ENCODE assay signal across 8 mouse cellular contexts in genomic region chr6:129256018-129256417, GRCm38 (mm10). TPM values are rescaled to one million over a fixed set of nuclear protein-coding genes. Genes with fewer than 3 reads are reported as not detected.
DNase-seq lines count a peak whose midpoint lies in the region; ATAC-seq and TF ChIP-seq lines count a peak whose summit lies in the region.

No protein-coding gene starts in this region.

- H3K4me3 ChIP-seq in lung, adult 2 months (replicated peaks; ENCODE audit: extremely low read depth, low read depth, low read length), result no peak overlapping the region
- H3K4me3 ChIP-seq in embryonic facial prominence, embryonic 14.5 days (ENCODE audit: low read depth, low read length), result no peak overlapping the region

- intact Hi-C loops in left cerebral cortex, postnatal 10 days (cut with DNase I), result loop anchor here (5.0 kb wide), 1 partner anchor 404 kb away; no protein-coding TSS in a partner anchor

- WGBS in lung, adult 2 months, result 47% methylated on average over 7 of the region's 7 CpGs
- 55% methylated on average over 7 of the region's 7 CpGs for WGBS in embryonic facial prominence, embryonic 14.5 days

- peak; percentile 77 for ATAC-seq in frontal cortex, adult (ENCODE audit: low TSS enrichment)
- peak; percentile 60; the same call in 1 of the 2 replicates for ATAC-seq in embryonic facial prominence, embryonic 14.5 days (ENCODE audit: low read depth)

- no peaks in the 10 kb centered on the region for H3K9me3 ChIP-seq in embryonic facial prominence, embryonic 14.5 days (ENCODE audit: control insufficient read depth, low read length)

- no peaks in the 10 kb centered on the region for H3K4me1 ChIP-seq in lung, adult 2 months (ENCODE audit: control insufficient read depth, insufficient read depth, low read length)
- no peaks in the 10 kb centered on the region for H3K4me1 ChIP-seq in embryonic facial prominence, embryonic 14.5 days (ENCODE audit: control insufficient read depth, insufficient read depth, low read length)

- H3K27me3 ChIP-seq in embryonic facial prominence, embryonic 14.5 days (replicated peaks; ENCODE audit: control insufficient read depth, insufficient read depth, low read length), result no peaks in the 10 kb centered on the region

- no peak for DNase-seq in frontal cortex, postnatal 25 days (ENCODE audit: low spot score in 2 of 2)
- no peak for DNase-seq in lung, adult 2 months
- no peak for DNase-seq in lung, adult 18-20 months
- DNase-seq in embryonic facial prominence, embryonic 14.5 days (ENCODE audit: low spot score), result peak; percentile 65
- peak; percentile 68 for DNase-seq in retina, postnatal 1 day
- DNase-seq in c-Kit-positive CD71-positive TER-119-positive erythroid progenitor cells, embryonic 14.5 days (ENCODE audit: low spot score), result no peak
- no peak for DNase-seq in left cerebral cortex, postnatal 10 days (ENCODE audit: extremely low spot score in 1 of 2, low spot score in 2 of 2)

- TF ChIP-seq POLR2A in lung, adult 2 months (IDR thresholded peaks at IDR 0.05; ENCODE audit: borderline replicate concordance, extremely low read depth, low read depth, low read length), result no peak

- no peak overlapping the region for H3K27ac ChIP-seq in embryonic facial prominence, embryonic 14.5 days (replicated peaks; ENCODE audit: low read depth, low read length)

- no peak overlapping the region for H3K9ac ChIP-seq in embryonic facial prominence, embryonic 14.5 days (ENCODE audit: low read depth, low read length)

- peak; percentile 35; the same call in 1 of the 2 replicates for TF ChIP-seq CTCF in lung, adult 2 months (IDR thresholded peaks at IDR 0.05; ENCODE audit: insufficient read depth, low read length)

- no peak overlapping the region for H3K4me2 ChIP-seq in embryonic facial prominence, embryonic 14.5 days (ENCODE audit: low read depth, low read length)

- H3K36me3 ChIP-seq in embryonic facial prominence, embryonic 14.5 days (ENCODE audit: control insufficient read depth, insufficient read depth, low read length), result no peaks in the 10 kb centered on the region

RNA-seq across cellular contexts. Expression of gene Cd69, which starts 19.2 kb away (rescaled TPM):
- 0.54 and 1.3 TPM in 2 replicates for polyA plus RNA-seq in lung, adult 2 months (2012; rRNA removed)
- 0.18 and 0.35 TPM in 2 replicates for polyA plus RNA-seq in embryonic facial prominence, embryonic 14.5 days (2014; fragmentation: Nextera tagmentation; extraction: Ambion mirVana)
- not detected for total RNA-seq in left cerebral cortex, postnatal 10 days (2021)

Comparison
In these comparisons a context has a peak if more than half of its experiments do, and no peak if none do; other contexts are left out.
1. DNase-seq: peak in embryonic facial prominence, embryonic 14.5 days (single experiment) and retina, postnatal 1 day (single experiment); none in frontal cortex, postnatal 25 days (0 of 2), lung, adult 2 months (single experiment), lung, adult 18-20 months (0 of 2), c-Kit-positive CD71-positive TER-119-positive erythroid progenitor cells, embryonic 14.5 days (single experiment) and left cerebral cortex, postnatal 10 days (0 of 2).